ENCODE assay signal across 8 mouse cellular contexts in the genomic region with DNA sequence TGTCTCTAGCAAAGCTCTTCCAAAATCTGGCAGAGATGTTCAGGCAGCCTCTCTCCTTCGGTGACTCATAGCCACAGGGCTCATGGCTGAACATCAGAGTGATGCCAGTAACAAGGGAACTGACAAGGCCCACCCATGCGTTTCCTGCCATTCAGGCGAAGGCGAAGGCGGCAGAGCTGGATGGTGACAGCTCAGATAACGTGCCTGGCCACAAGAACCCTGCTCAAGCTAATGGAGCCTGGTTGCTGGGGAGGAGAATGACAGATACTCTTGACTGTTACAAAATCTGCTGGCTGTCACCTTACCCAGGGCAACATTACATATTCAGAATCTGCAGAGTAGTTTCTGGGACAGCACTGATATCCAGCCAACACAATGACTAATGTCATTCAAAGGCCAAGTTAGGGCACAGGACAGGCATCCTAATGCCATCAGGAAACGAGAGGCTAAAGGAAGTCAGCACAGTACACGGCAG. TPM values are rescaled to one million over a fixed set of nuclear protein-coding genes. Genes with fewer than 3 reads are reported as not detected.
DNase-seq lines count a peak whose midpoint lies in the region; TF ChIP-seq lines count a peak whose summit lies in the region.

No protein-coding gene starts in this region.

- TF ChIP-seq POLR2A in thymus, adult 2 months (IDR thresholded peaks at IDR 0.05; ENCODE audit: control insufficient read depth, extremely low read depth, insufficient read depth, low read length, poor library complexity) = no peak

- no peak overlapping the region for H3K27ac ChIP-seq in thymus, adult 2 months (ENCODE audit: control insufficient read depth, insufficient read depth, low read length)

- no peak overlapping the region for H3K4me3 ChIP-seq in thymus, adult 2 months (ENCODE audit: control insufficient read depth, insufficient read depth, low read length)

- no peaks in the 10 kb centered on the region for H3K36me3 ChIP-seq in thymus, adult 2 months (ENCODE audit: control insufficient read depth, insufficient read depth, low read length)

- H3K27me3 ChIP-seq in thymus, adult 2 months (ENCODE audit: control insufficient read depth, insufficient read depth, low read length) = no peaks in the 10 kb centered on the region; the same call in 1 of the 2 replicates

- no peak for TF ChIP-seq CTCF in thymus, adult 2 months (IDR thresholded peaks at IDR 0.05; ENCODE audit: borderline replicate concordance, control insufficient read depth, extremely low read depth, insufficient read depth, low read length, poor library complexity)

- WGBS in thymus, adult 2 months = 50% methylated on average over 8 of the region's 8 CpGs

- DNase-seq in kidney, adult 18-20 months = peak; percentile 10
- DNase-seq in kidney, adult 8-10 months = no peak
- DNase-seq in brain, adult 2 months (ENCODE audit: low read depth, low spot score) = peak; percentile 91
- DNase-seq in heart, adult 8-10 months (ENCODE audit: low spot score) = peak; percentile 71
- peak; percentile 65 to 67 for DNase-seq in layer of hippocampus, adult 8-10 months (ENCODE audit: low spot score in 2 of 2)
- DNase-seq in lung, postnatal 25 days (ENCODE audit: low spot score) = peak; percentile 61
- DNase-seq in thymus, adult 18-20 months = no peak
- DNase-seq in thymus, adult 2 months = no peak

- no peaks in the 10 kb centered on the region for H3K4me1 ChIP-seq in thymus, adult 2 months (replicated peaks; ENCODE audit: control insufficient read depth, insufficient read depth, low read length)

RNA-seq across cellular contexts. Expression of gene Oxnad1, which starts 11.9 kb away (rescaled TPM):
- total RNA-seq in heart, adult 8-10 months (2022) = 10 to 100 TPM; 52.2 to 73.4 (median 56.4) TPM
- 10 to 100 TPM; 11.1 to 17.7 (median 14.2) TPM for total RNA-seq in layer of hippocampus, adult 8-10 months (2022)
- polyA plus RNA-seq in thymus, adult 2 months (2012; rRNA removed) = 20.3 and 25.3 TPM in 2 replicates

RNA-seq across cellular contexts. Expression of gene Dph3, which starts 12.3 kb away (rescaled TPM):
- total RNA-seq in heart, adult 8-10 months (2022) = 10 to 100 TPM; 73.7 to 91.2 (median 82.8) TPM
- 10 to 100 TPM; 33.7 to 42.6 (median 36.0) TPM for total RNA-seq in layer of hippocampus, adult 8-10 months (2022)
- 19.2 and 19.5 TPM in 2 replicates for polyA plus RNA-seq in thymus, adult 2 months (2012; rRNA removed)

RNA-seq across cellular contexts. Expression of gene Galnt15, which starts 44.5 kb away (rescaled TPM):
- total RNA-seq in heart, adult 8-10 months (2022) = 10 to 100 TPM; 13.9 to 22.2 (median 18.3) TPM
- total RNA-seq in layer of hippocampus, adult 8-10 months (2022) = 1 to 10 TPM; 1.8 to 5.7 (median 3.8) TPM
- 1.8 and 2.4 TPM in 2 replicates for polyA plus RNA-seq in thymus, adult 2 months (2012; rRNA removed)

Comparison
In these comparisons a context has a peak if more than half of its experiments do, and no peak if none do; other contexts are left out.
1. DNase-seq: peak in kidney, adult 18-20 months (single experiment), brain, adult 2 months (single experiment), heart, adult 8-10 months (single experiment), layer of hippocampus, adult 8-10 months (2 of 2) and lung, postnatal 25 days (single experiment); none in kidney, adult 8-10 months (0 of 2), thymus, adult 18-20 months (0 of 2) and thymus, adult 2 months (single experiment).